Mouse (Mus musculus) right cerebral cortex, adult 18-20 months (tissue): ENCODE measurements at regions not wholly inside any gene's neighbourhood (a gene's known extent, or its start where the extent isn't known, plus 50 kb on each side); places are given as distances from the start of the nearest gene placed in this dataset.
A peak's percentile ranks its signal among the peaks of the same experiment; 100 is the strongest.

Source experiments
- DNase-seq: peaks from one replicate; pipeline ENCODE4 v3.0.0; 2022; ENCODE audit warnings: mixed read lengths

- no peak for DNase-seq
These were observed 849.2 kb upstream of the Cldn34c4 start for GRCm38 (mm10) chrX:128585496-128586105.

GRCm38 (mm10) chrX:128577402-128577801, 841.0 kb upstream of the Cldn34c4 start:
- DNase-seq: no peak

- DNase-seq: peak; percentile 1
These were observed 840.0 kb upstream of the Cldn34c4 start for GRCm38 (mm10) chrX:128576269-128576871.
